Mouse (Mus musculus): ENCODE measurements around the gene Alpk3. TPM values are rescaled to one million over a fixed set of nuclear protein-coding genes. Genes with fewer than 3 reads are reported as not detected.
"Not testable (repeated sequence)": the region's sequence is repeated elsewhere in the genome, so short reads cannot be mapped to it uniquely, and the experiment has no call there.

Alpk3 gene
- polyA plus RNA-seq, 1 experiment from 2014 or later, result 1.0 TPM

- H3K4me2 ChIP-seq (replicated peaks; ENCODE audit: low read depth), result no peak overlapping the region
- ATAC-seq, result no peak
- H3K4me3 ChIP-seq (ENCODE audit: low read depth, low read length), result no peak overlapping the region
- H3K9me3 ChIP-seq (ENCODE audit: control insufficient read depth), result no peaks in the 10 kb centered on the region
- H3K27me3 ChIP-seq (replicated peaks; ENCODE audit: control insufficient read depth, insufficient read depth, low read length), result no peaks in the 10 kb centered on the region
- WGBS, result 76% methylated on average over 6 of the region's 6 CpGs
- no peak for TF ChIP-seq CTCF (IDR thresholded peaks at IDR 0.05; ENCODE audit: low read depth)
- no peaks in the 10 kb centered on the region for H3K36me3 ChIP-seq (ENCODE audit: control insufficient read depth, insufficient read depth)
- 0 out of 2 replicates have a peak, but pooled peaks cover 3% of the 10 kb centered on the region for H3K4me1 ChIP-seq (replicated peaks; ENCODE audit: control insufficient read depth, insufficient read depth, low read length)
- no peak overlapping the region for H3K27ac ChIP-seq (ENCODE audit: low read depth, low read length)
- H3K9ac ChIP-seq (ENCODE audit: low read depth, low read length), result no peak overlapping the region
Measured at GRCm38 (mm10) chr7:81153327-81153726, 95.9 kb downstream of the Alpk3 start.

- not testable (repeated sequence) for H3K9me3 ChIP-seq (ENCODE audit: control insufficient read depth); ATAC-seq; H3K36me3 ChIP-seq (ENCODE audit: control insufficient read depth, insufficient read depth); H3K4me3 ChIP-seq (ENCODE audit: low read depth, low read length); H3K9ac ChIP-seq (ENCODE audit: low read depth, low read length); H3K4me2 ChIP-seq (replicated peaks; ENCODE audit: low read depth); H3K4me1 ChIP-seq (replicated peaks; ENCODE audit: control insufficient read depth, insufficient read depth, low read length); H3K27me3 ChIP-seq (replicated peaks; ENCODE audit: control insufficient read depth, insufficient read depth, low read length); H3K27ac ChIP-seq (ENCODE audit: low read depth, low read length)
Measured at GRCm38 (mm10) chr7:81154244-81154643, 96.8 kb downstream of the Alpk3 start.

DNA sequence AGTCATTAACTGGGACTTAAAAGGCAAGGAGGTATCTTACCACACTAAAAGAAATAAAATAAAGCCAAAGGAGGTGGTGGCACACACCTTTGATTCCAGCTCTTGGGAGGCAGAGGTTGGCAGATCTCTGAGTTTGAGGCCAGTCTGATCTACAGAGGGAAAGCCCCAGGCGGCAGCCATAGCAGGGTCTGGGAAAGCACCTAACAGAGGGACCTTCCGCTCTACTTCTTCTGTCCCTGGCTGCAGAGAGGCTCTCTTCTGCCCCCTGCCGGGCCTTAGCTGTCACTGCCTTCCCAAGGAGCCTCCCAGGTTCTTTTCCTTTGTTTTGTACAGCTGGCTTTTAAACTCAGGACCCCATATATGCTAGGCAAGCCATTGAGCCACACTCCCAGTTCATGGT, 97.6 kb downstream of the Alpk3 start:
- H3K9ac ChIP-seq (ENCODE audit: low read depth, low read length), result no peak overlapping the region
- no peaks in the 10 kb centered on the region for H3K36me3 ChIP-seq (ENCODE audit: control insufficient read depth, insufficient read depth)
- 0% methylated on average over 3 of the region's 3 CpGs for WGBS
- H3K4me1 ChIP-seq (replicated peaks; ENCODE audit: control insufficient read depth, insufficient read depth, low read length), result 0 out of 2 replicates have a peak, but pooled peaks cover 3% of the 10 kb centered on the region
- no peaks in the 10 kb centered on the region for H3K27me3 ChIP-seq (replicated peaks; ENCODE audit: control insufficient read depth, insufficient read depth, low read length)
- peak; percentile 63; the same call in 1 of the 2 replicates for ATAC-seq
- H3K4me2 ChIP-seq (replicated peaks; ENCODE audit: low read depth), result no peak overlapping the region
- H3K4me3 ChIP-seq (ENCODE audit: low read depth, low read length), result no peak overlapping the region
- H3K9me3 ChIP-seq (ENCODE audit: control insufficient read depth), result no peaks in the 10 kb centered on the region
- peak; percentile 95 for TF ChIP-seq CTCF (IDR thresholded peaks at IDR 0.05; ENCODE audit: low read depth)
- no peak overlapping the region for H3K27ac ChIP-seq (ENCODE audit: low read depth, low read length)

Other genes with a start within 250 kb of the Alpk3 start
- 32.3 and 34.1 TPM in 2 replicates for gene Iqgap1, start 231.6 kb upstream of the Alpk3 start, polyA plus RNA-seq (2015; fragmentation: Nextera tagmentation; extraction: Ambion mirVana)
- gene Zscan2, start 196.7 kb upstream of the Alpk3 start, polyA plus RNA-seq (2015; fragmentation: Nextera tagmentation; extraction: Ambion mirVana), result 0.68 and 0.80 TPM in 2 replicates
- 9.3 and 9.6 TPM in 2 replicates for gene Wdr73, start 156.3 kb upstream of the Alpk3 start, polyA plus RNA-seq (2015; fragmentation: Nextera tagmentation; extraction: Ambion mirVana)
- gene Nmb, start 152.5 kb upstream of the Alpk3 start, polyA plus RNA-seq (2015; fragmentation: Nextera tagmentation; extraction: Ambion mirVana), result 2.1 and 2.8 TPM in 2 replicates
- gene Sec11a, start 109.8 kb upstream of the Alpk3 start, polyA plus RNA-seq (2015; fragmentation: Nextera tagmentation; extraction: Ambion mirVana), result 140 and 142 TPM in 2 replicates
- gene Zfp592, start 63.9 kb upstream of the Alpk3 start, polyA plus RNA-seq (2015; fragmentation: Nextera tagmentation; extraction: Ambion mirVana), result 4.2 and 5.0 TPM in 2 replicates
- 0.59 and 1.0 TPM in 2 replicates for gene Slc28a1, start 57.2 kb downstream of the Alpk3 start, polyA plus RNA-seq (2015; fragmentation: Nextera tagmentation; extraction: Ambion mirVana)
- gene Pde8a, start 156.0 kb downstream of the Alpk3 start, polyA plus RNA-seq (2015; fragmentation: Nextera tagmentation; extraction: Ambion mirVana), result 3.6 and 3.8 TPM in 2 replicates